Mouse (Mus musculus): ENCODE data around the gene Spef1.

GRCm38 (mm10) chr2:131175945-131176309 is 11.2 kb downstream of the Spef1 start:
- TF ChIP-seq POLR2A (IDR thresholded peaks at IDR 0.05; ENCODE audit: low read depth, low read length) = no peak
- no peak for TF ChIP-seq CTCF (IDR thresholded peaks at IDR 0.05; ENCODE audit: extremely low read depth, insufficient read depth, insufficient read length, insufficient replicate concordance)

Data from spleen, adult 2 months (tissue).